Mouse (Mus musculus) lung, postnatal 14 days (tissue): ENCODE data around the gene Serinc5.

Experiments
- DNase-seq: peaks from one replicate; pipeline ENCODE4 v3.0.0; 2021

The Serinc5 gene

GRCm38 (mm10) chr13:92615201-92615600 lies 4.3 kb downstream of the Serinc5 start:
- DNase-seq: no peak

- no peak for DNase-seq
Observed at GRCm38 (mm10) chr13:92616459-92616858, 5.6 kb downstream of the Serinc5 start.

GRCm38 (mm10) chr13:92626196-92626595 lies 15.3 kb downstream of the Serinc5 start:
- no peak for DNase-seq

- no peak for DNase-seq
Observed at GRCm38 (mm10) chr13:92626725-92627124, 15.8 kb downstream of the Serinc5 start.

GRCm38 (mm10) chr13:92629509-92629908 lies 18.6 kb downstream of the Serinc5 start:
- no peak for DNase-seq

GRCm38 (mm10) chr13:92631450-92631849 lies 20.6 kb downstream of the Serinc5 start:
- no peak for DNase-seq

GRCm38 (mm10) chr13:92632550-92632949 lies 21.7 kb downstream of the Serinc5 start:
- DNase-seq: no peak

- no peak for DNase-seq
Observed at GRCm38 (mm10) chr13:92635040-92635439, 24.1 kb downstream of the Serinc5 start.

- DNase-seq: no peak
Observed at GRCm38 (mm10) chr13:92636226-92636909, 25.5 kb downstream of the Serinc5 start.

- DNase-seq: peak; percentile 66
Observed at GRCm38 (mm10) chr13:92636910-92637275, 26.0 kb downstream of the Serinc5 start.

GRCm38 (mm10) chr13:92639093-92640014 lies 28.5 kb downstream of the Serinc5 start:
- no peak for DNase-seq

GRCm38 (mm10) chr13:92644199-92644598 lies 33.3 kb downstream of the Serinc5 start:
- no peak for DNase-seq

- no peak for DNase-seq
Observed at GRCm38 (mm10) chr13:92644753-92645152, 33.9 kb downstream of the Serinc5 start.

GRCm38 (mm10) chr13:92647695-92648094 lies 36.8 kb downstream of the Serinc5 start:
- DNase-seq: peak; percentile 54

GRCm38 (mm10) chr13:92649111-92649510 lies 38.2 kb downstream of the Serinc5 start:
- DNase-seq: no peak

GRCm38 (mm10) chr13:92650956-92651355 lies 40.1 kb downstream of the Serinc5 start:
- DNase-seq: no peak

GRCm38 (mm10) chr13:92652498-92652897 lies 41.6 kb downstream of the Serinc5 start:
- no peak for DNase-seq

GRCm38 (mm10) chr13:92653283-92653682 lies 42.4 kb downstream of the Serinc5 start:
- DNase-seq: no peak

GRCm38 (mm10) chr13:92656815-92657513 lies 46.1 kb downstream of the Serinc5 start:
- DNase-seq: no peak

- DNase-seq: no peak
Observed at GRCm38 (mm10) chr13:92659611-92660010, 48.7 kb downstream of the Serinc5 start.

- no peak for DNase-seq
Observed at GRCm38 (mm10) chr13:92662555-92663286, 51.8 kb downstream of the Serinc5 start.

GRCm38 (mm10) chr13:92665008-92665407 lies 54.1 kb downstream of the Serinc5 start:
- DNase-seq: no peak
